Mouse (Mus musculus) C2C12 (cell line): ENCODE results near the gene Olfr763. TPM values are rescaled to one million over a fixed set of nuclear protein-coding genes. Genes with fewer than 3 reads are reported as not detected.
"Not testable (repeated sequence)": the region's sequence is repeated elsewhere in the genome, so short reads cannot be mapped to it uniquely, and the experiment has no call there.

Experiments used
- H3K27me3 ChIP-seq: one replicate; pipeline ENCODE4 v1.6.1; 2011; ENCODE audit not compliant: control insufficient read depth, insufficient read depth, insufficient read length
- H3K36me3 ChIP-seq: one replicate; pipeline ENCODE4 v1.6.1; 2011; ENCODE audit not compliant: control insufficient read depth, insufficient read depth
- H3K4me3 ChIP-seq: one replicate; pipeline ENCODE4 v1.5.1; 2011; ENCODE audit warnings: mild to moderate bottlenecking, control low read depth; ENCODE audit not compliant: poor library complexity, insufficient read depth, severe bottlenecking
- H3K79me2 ChIP-seq: one replicate; pipeline ENCODE4 v1.6.1; 2011; ENCODE audit not compliant: control insufficient read depth, insufficient read depth
- H3K79me3 ChIP-seq: one replicate; pipeline ENCODE4 v1.6.1; 2011; ENCODE audit warnings: low read depth, control low read depth
- H3ac ChIP-seq: one replicate; pipeline ENCODE3; 2011; ENCODE audit warnings: low read depth; ENCODE audit not compliant: control insufficient read depth, insufficient read length
- CEBPB ChIP-seq: IDR thresholded peaks from one replicate; pipeline ENCODE4 v1.6.1; 2011; ENCODE audit warnings: low read depth, mild to moderate bottlenecking, control low read depth, moderate library complexity
- CTCF ChIP-seq: IDR thresholded peaks from one replicate; pipeline ENCODE4 v1.5.1; 2011; ENCODE audit not compliant: control insufficient read depth, insufficient read depth, insufficient read length
- FOSL1 ChIP-seq: IDR thresholded peaks from one replicate; pipeline ENCODE4 v1.8.0; 2011; ENCODE audit warnings: mild to moderate bottlenecking, low read length; ENCODE audit not compliant: poor library complexity, insufficient read depth, severe bottlenecking
- MAX ChIP-seq: IDR thresholded peaks from one replicate; pipeline ENCODE4 v1.6.1; 2011; ENCODE audit warnings: mild to moderate bottlenecking, control low read depth
- MYOD1 ChIP-seq: IDR thresholded peaks from one replicate; pipeline ENCODE4 v1.6.1; 2011; ENCODE audit warnings: low read depth; ENCODE audit not compliant: control insufficient read depth, insufficient read length
- MYOG ChIP-seq: IDR thresholded peaks from one replicate; pipeline ENCODE4 v1.6.1; 2011; ENCODE audit not compliant: control insufficient read depth, insufficient read length; ENCODE audit errors: extremely low read depth
- USF1 ChIP-seq: IDR thresholded peaks from one replicate; pipeline ENCODE4 v1.6.1; 2011; ENCODE audit warnings: low read depth, mild to moderate bottlenecking, control low read depth, moderate library complexity
- polyA plus RNA-seq: library from polyadenylated mRNA; unstranded; fragments of >200 nt; fragmentation: generic; extraction: Trizol; gene quantifications from one replicate; pipeline ENCODE4 v1.2.1, GENCODE M21; 2012; ENCODE audit warnings: missing spikeins

Olfr763 gene
- polyA plus RNA-seq, 1 experiment, result not detected

DNA sequence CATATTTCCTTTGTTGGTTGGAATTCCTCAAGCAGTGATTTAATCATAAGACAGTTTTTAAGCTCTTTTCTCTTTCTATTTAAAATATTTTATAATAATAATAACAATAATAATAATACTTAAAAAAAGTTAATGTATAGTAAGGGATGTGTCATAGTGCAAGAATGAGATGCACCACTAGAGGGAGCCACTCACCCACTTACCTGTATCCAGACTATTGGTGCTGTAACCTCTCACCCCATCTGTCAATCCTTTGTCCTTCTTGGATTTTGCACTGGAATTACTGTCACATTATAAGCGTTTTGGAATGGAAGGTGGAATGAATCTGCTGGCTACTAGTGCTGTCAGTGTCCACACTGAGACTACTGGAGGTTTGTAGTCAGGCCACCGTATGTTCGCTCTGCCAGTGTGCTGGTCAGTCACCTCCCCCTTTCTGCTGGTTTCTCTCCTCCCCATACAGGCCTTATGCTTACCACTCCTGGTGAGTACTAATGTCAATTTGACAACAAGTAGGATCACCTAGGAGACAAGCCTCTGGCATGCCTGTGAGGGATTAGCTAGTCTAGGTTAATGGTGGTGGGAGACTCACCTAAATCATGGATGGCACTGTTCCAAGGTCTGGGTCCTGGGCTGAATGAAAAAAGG is 15.5 kb downstream of the Olfr763 start:
- no peak overlapping the region for H3ac ChIP-seq
- TF ChIP-seq MAX, result no peak
- TF ChIP-seq CTCF, result peak; percentile 18
- no peak overlapping the region for H3K4me3 ChIP-seq
- H3K36me3 ChIP-seq, result no peaks in the 10 kb centered on the region
- H3K79me3 ChIP-seq, result no peaks in the 10 kb centered on the region
- no peaks in the 10 kb centered on the region for H3K79me2 ChIP-seq
- H3K27me3 ChIP-seq, result no peaks in the 10 kb centered on the region

DNA sequence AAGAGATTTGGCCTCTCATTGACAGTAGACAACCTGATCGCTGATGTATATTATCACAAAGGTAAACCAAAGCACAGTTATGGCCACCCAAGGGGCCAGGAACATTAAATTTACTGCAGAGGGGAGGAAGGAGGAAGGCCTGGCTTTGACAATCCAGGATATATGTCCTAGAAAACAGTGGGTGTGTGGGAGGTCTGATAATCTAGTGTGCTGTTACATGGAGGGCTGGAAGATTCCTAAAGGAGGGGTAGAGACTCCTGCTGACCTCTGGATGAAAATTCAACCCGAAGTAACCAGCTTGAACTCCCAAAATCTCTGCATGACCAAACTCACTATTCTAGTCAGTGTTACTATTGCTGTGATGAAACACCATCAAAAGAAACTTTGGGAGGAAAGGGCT is 17.8 kb downstream of the Olfr763 start:
- TF ChIP-seq MAX (no peak), USF1 (no peak), FOSL1 (no peak), MYOD1 (no peak), MYOG (no peak), CTCF (no peak), CEBPB (no peak)
- Histone ChIP-seq H3K4me3 (no peak overlapping the region), H3K79me3 (no peaks in the 10 kb centered on the region), H3K27me3 (no peaks in the 10 kb centered on the region), H3K79me2 (no peaks in the 10 kb centered on the region), H3K36me3 (no peaks in the 10 kb centered on the region), H3ac (no peak overlapping the region)

DNA sequence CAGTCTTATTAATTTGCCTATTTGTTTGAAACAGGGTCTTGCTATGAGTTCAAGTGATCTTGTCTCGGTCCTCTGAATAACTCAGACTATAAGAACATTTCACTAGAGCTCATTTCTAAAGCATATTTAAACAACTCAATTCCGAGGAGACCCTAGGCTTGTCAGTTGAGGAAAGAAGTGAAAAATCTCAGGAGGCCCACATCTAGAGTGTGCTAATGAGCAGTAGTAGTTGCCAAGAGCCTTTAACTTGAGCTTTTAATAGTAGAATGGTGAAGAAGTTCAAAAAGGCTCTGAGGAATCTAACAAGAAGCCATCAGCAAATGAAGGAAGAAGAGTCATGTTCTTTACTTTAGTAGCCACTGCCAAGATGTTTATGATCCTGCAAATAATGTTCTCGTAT is 29.2 kb downstream of the Olfr763 start, which contains the start of gene Olfr764-ps1:
Gene Olfr764-ps1 (minus strand): TSS at position 101 of the 400 bp plus-strand sequence.
- Histone ChIP-seq H3K79me2 (no peaks in the 10 kb centered on the region), H3K27me3 (no peaks in the 10 kb centered on the region), H3ac (no peak within 1 kb of the TSS), H3K79me3 (no peaks in the 10 kb centered on the region), H3K4me3 (no peak within 1 kb of the TSS), H3K36me3 (no peaks in the 10 kb centered on the region)
- TF ChIP-seq USF1, result no peak
- TF ChIP-seq FOSL1, result no peak
- no peak for TF ChIP-seq CEBPB

DNA sequence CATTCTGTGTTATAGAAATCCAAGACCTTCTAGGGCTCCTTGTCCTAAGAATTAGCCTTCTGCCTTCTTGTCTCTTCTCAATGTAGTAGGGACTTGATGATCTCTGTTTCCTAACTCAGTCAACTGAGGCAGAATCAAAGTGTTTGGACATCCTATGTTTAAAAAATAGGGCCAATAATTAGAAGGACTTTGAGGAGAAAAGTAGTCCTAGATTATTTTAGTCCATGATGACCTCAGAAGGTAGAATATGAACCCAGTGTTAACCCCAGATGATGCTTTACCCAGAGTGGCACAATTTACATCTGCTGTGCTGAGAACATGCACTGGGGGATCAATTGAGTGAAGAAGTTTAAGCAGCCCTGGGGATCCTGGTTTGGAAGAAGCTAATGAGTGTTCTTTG is 39.3 kb downstream of the Olfr763 start, which contains the start of gene Olfr765:
Gene Olfr765 (minus strand): TSS at position 101 of the 400 bp plus-strand sequence.
- H3K79me2 ChIP-seq, H3K79me3 ChIP-seq, H3K4me3 ChIP-seq, H3K27me3 ChIP-seq, H3K36me3 ChIP-seq, H3ac ChIP-seq: not testable (repeated sequence)

Other genes with a start within 250 kb of the Olfr763 start
- gene Mmp19, start 219.9 kb upstream of the Olfr763 start, polyA plus RNA-seq, result 1.7 TPM
- gene Dnajc14, start 206.7 kb upstream of the Olfr763 start, polyA plus RNA-seq, result 31.2 TPM
- gene Tmem198b, start 206.4 kb upstream of the Olfr763 start, polyA plus RNA-seq, result 15.1 TPM
- gene Sarnp, start 193.5 kb upstream of the Olfr763 start, polyA plus RNA-seq, result 56.6 TPM
- gene Ormdl2, start 189.1 kb upstream of the Olfr763 start, polyA plus RNA-seq, result 41.1 TPM
- gene Gdf11, start 119.1 kb upstream of the Olfr763 start, polyA plus RNA-seq, result 17.0 TPM
- 2,043 TPM for gene Cd63, start 109.8 kb upstream of the Olfr763 start, polyA plus RNA-seq
- 12.6 TPM for gene Rdh5, start 87.9 kb upstream of the Olfr763 start, polyA plus RNA-seq
- 204 TPM for gene Bloc1s1, start 86.8 kb upstream of the Olfr763 start, polyA plus RNA-seq
- gene Itga7, start 77.0 kb upstream of the Olfr763 start, polyA plus RNA-seq, result 100 TPM
- gene Mettl7b, start 49.8 kb upstream of the Olfr763 start, polyA plus RNA-seq, result not detected
- gene Olfr9, start 21.4 kb upstream of the Olfr763 start, polyA plus RNA-seq, result not detected
- gene Olfr764-ps1, start 29.1 kb downstream of the Olfr763 start, polyA plus RNA-seq, result not detected
- not detected for gene Olfr765, start 39.2 kb downstream of the Olfr763 start, polyA plus RNA-seq
- not detected for gene Olfr766-ps1, start 58.2 kb downstream of the Olfr763 start, polyA plus RNA-seq
- gene Olfr767, start 72.1 kb downstream of the Olfr763 start, polyA plus RNA-seq, result not detected
- not detected for gene Olfr768, start 88.6 kb downstream of the Olfr763 start, polyA plus RNA-seq
- gene Olfr769, start 107.1 kb downstream of the Olfr763 start, polyA plus RNA-seq, result not detected
- not detected for gene Olfr770, start 128.2 kb downstream of the Olfr763 start, polyA plus RNA-seq
- gene Olfr771, start 154.0 kb downstream of the Olfr763 start, polyA plus RNA-seq, result not detected
- not detected for gene Olfr772, start 167.1 kb downstream of the Olfr763 start, polyA plus RNA-seq
- gene Olfr773, start 176.6 kb downstream of the Olfr763 start, polyA plus RNA-seq, result not detected
- not detected for gene Olfr774, start 225.4 kb downstream of the Olfr763 start, polyA plus RNA-seq
- not detected for gene Olfr775, start 237.6 kb downstream of the Olfr763 start, polyA plus RNA-seq
- not detected for gene Olfr776, start 248.3 kb downstream of the Olfr763 start, polyA plus RNA-seq